Mouse (Mus musculus) kidney, embryonic 15.5 days (tissue): ENCODE results near the gene Arhgap24. TPM values are rescaled to one million over a fixed set of nuclear protein-coding genes. Genes with fewer than 3 reads are reported as not detected.

ENCODE experiments used
- ATAC-seq: fragments of 200-750 bp; cut with Nextera tagmentation; replicated peaks from 2 replicates; pipeline ENCODE4 v1.8.0; 2017; ENCODE audit warnings: moderate TSS enrichment; ENCODE audit not compliant: low FRiP score
- H3K27ac ChIP-seq: fragments of 300-500 bp; sonication (generic); 2 replicates; pipeline ENCODE4 v1.5.1; 2015; ENCODE audit warnings: mild to moderate bottlenecking, inconsistent platforms
- H3K27me3 ChIP-seq: fragments of 300-500 bp; sonication (generic); 2 replicates; pipeline ENCODE4 v1.6.1; 2015; ENCODE audit warnings: inconsistent platforms
- H3K36me3 ChIP-seq: fragments of 300-500 bp; sonication (generic); 2 replicates; pipeline ENCODE4 v1.6.1; 2015; ENCODE audit warnings: inconsistent platforms
- H3K4me1 ChIP-seq: fragments of 300-500 bp; sonication (generic); 2 replicates; pipeline ENCODE4 v1.6.1; 2015; ENCODE audit warnings: inconsistent platforms
- H3K4me2 ChIP-seq: fragments of 300-500 bp; sonication (generic); 2 replicates; pipeline ENCODE4 v1.6.1; 2015; ENCODE audit warnings: moderate library complexity, mild to moderate bottlenecking, inconsistent platforms
- H3K4me3 ChIP-seq: fragments of 300-500 bp; sonication (generic); replicated peaks from 2 replicates; pipeline ENCODE4 v1.5.1; 2015; ENCODE audit warnings: mild to moderate bottlenecking, inconsistent platforms
- H3K9ac ChIP-seq: fragments of 300-500 bp; sonication (generic); 2 replicates; pipeline ENCODE4 v1.6.1; 2015; ENCODE audit warnings: mild to moderate bottlenecking, inconsistent platforms
- H3K9me3 ChIP-seq: fragments of 300-500 bp; sonication (generic); replicated peaks from 2 replicates; pipeline ENCODE4 v1.6.1; 2016; ENCODE audit warnings: inconsistent platforms
- WGBS: fragments of 180-500 bp; shearing (Covaris S2); methylation state at CpG from one replicate; pipeline ENCODE4 v1.1.7; 2015; ENCODE audit warnings: mixed read lengths; 5-methylcytosine and 5-hydroxymethylcytosine counted together
- polyA plus RNA-seq: library from polyadenylated mRNA; unstranded; fragments of >200 nt; fragmentation: Nextera tagmentation; extraction: Ambion mirVana; gene quantifications from 2 replicates; pipeline ENCODE4 v1.2.1, GENCODE M21; 2015

The Arhgap24 gene
- polyA plus RNA-seq, 1 experiment from 2014 or later, result 71.3 TPM

DNA sequence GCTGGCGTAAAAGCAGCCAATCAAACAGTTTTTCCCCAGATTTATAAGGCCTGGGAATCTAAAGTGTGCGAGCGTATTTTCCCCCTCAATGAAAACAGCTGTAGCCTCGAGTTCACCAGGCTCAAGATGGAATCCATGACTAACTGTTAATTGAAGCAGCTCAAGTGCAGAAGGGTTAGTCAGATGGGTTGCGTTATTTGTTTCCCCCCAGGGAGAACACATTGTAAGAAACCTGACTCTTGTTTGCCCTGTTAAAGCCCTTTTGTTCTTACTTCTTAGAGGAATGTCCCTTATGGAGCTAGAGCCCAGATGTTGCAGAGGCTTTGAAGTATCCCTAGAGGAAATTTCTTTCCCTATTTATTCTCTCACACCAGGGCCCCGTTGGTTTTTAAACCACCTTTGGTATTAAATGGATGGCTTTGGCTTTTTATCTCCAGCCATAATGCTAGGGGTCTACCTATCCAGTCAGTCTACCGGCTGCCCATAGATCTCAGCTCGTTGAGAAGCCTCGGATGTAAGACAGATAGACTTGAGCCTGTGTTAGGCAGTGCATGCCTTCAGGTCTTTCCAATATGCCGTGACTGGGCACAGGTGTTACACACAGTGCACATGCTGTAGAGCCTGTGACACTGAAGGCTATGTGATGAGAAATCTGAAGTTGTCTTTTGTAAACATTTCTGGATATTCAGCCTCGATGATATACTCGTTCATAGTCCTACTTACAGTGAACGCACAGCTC, 184.0 kb downstream of the Arhgap24 start:
- no peak overlapping the region for H3K4me2 ChIP-seq
- no peak overlapping the region for H3K4me3 ChIP-seq
- no peaks in the 10 kb centered on the region for H3K27me3 ChIP-seq
- 0 out of 2 replicates have a peak, but pooled peaks have one; percentile 40 for ATAC-seq
- no peaks in the 10 kb centered on the region for H3K36me3 ChIP-seq
- no peak overlapping the region for H3K27ac ChIP-seq
- no peak overlapping the region for H3K9ac ChIP-seq
- H3K4me1 ChIP-seq, result peaks cover 7% of the 10 kb centered on the region; the same call in 1 of the 2 replicates
- WGBS, result 29% methylated on average over 13 of the region's 13 CpGs
- H3K9me3 ChIP-seq, result no peaks in the 10 kb centered on the region

DNA sequence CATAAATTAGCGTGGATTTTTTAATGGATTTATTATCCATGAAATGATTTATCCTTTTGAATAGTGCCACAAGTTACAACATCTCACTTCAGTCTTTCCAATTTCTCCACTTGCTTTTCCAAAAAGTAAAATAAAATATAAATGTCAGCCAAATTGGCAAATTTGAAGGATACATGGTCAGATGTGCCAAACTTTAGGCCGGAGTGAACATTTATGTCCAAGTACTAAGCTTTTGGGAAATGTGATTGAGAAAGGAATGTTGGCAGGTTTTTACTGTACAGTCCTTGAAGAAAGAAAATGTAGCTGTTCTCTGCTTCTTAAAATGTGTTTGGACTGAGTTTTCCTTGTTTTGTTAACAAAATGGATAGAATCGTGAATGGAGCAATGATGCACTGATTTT, 185.7 kb downstream of the Arhgap24 start:
- H3K4me2 ChIP-seq, result no peak overlapping the region
- ATAC-seq, result no peak
- H3K27ac ChIP-seq, result no peak overlapping the region
- no peaks in the 10 kb centered on the region for H3K36me3 ChIP-seq
- no peak overlapping the region for H3K9ac ChIP-seq
- WGBS, result 83% methylated on average over 3 of the region's 3 CpGs
- peaks cover 7% of the 10 kb centered on the region; the same call in 1 of the 2 replicates for H3K4me1 ChIP-seq
- no peaks in the 10 kb centered on the region for H3K9me3 ChIP-seq
- no peak overlapping the region for H3K4me3 ChIP-seq
- no peaks in the 10 kb centered on the region for H3K27me3 ChIP-seq

DNA sequence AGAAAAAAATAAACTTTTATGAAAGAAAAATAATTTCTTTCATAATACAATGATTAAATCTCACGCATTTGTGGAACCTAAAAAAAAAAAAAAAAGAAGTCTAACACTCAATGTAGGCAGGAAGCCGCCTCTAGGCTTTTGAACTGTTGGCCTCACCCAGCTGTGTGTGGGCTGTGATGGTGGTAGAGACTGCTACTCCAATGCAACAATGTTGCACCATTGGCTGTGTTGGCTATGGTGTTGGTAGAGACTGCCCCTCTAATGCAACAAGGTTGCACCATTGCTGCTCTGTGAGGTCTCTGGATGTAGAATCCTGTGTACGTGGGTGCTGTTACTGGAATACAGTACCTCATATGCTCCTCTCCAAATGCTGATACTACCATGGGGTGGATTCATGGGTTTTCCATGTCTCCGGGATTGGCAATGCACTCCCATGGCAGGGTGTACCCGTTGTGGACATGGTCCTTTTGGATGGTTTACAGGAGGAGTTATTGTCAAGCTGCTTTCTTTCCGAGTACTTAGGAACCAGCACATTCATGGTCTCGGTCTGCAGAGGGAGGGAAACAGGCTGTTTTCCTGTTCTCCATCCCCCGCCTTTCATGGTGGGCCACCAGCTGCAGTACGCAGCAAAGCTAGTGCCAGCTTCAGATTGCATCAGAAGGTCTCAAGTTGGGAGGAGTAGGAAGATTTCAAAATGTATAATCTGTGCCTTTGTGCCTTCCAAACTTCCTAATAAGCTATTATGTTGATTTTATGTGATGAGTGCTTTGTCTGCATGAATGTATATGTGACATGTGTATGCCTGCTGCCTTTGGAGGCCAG, 186.8 kb downstream of the Arhgap24 start:
- H3K27ac ChIP-seq, result no peak overlapping the region
- peaks cover 7% of the 10 kb centered on the region; the same call in 1 of the 2 replicates for H3K4me1 ChIP-seq
- H3K9ac ChIP-seq, result no peak overlapping the region
- H3K36me3 ChIP-seq, result no peaks in the 10 kb centered on the region
- WGBS, result 84% methylated on average over 9 of the region's 9 CpGs
- no peak overlapping the region for H3K4me2 ChIP-seq
- no peaks in the 10 kb centered on the region for H3K27me3 ChIP-seq
- no peak for ATAC-seq
- H3K9me3 ChIP-seq, result no peaks in the 10 kb centered on the region
- H3K4me3 ChIP-seq, result no peak overlapping the region

DNA sequence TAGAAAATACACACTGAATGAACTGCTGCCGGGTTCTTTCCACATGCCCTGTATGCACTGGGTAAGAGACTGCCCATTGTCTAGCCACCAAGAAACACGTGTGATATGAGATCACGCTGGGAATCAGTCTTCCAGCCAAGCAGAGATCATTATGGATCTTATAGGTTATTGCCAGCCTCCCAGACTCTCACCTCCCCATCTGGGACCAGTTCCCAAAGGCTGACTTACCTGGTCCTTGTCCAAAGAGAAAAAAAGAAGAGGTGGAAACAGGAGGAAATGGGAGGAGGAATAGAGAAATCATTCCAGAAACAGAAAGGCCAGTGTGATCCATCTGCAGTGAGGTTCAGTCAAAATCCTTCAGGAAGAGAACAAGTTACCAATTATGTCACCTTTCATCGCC, 189.0 kb downstream of the Arhgap24 start:
- WGBS, result 72% methylated on average over 4 of the region's 4 CpGs
- H3K27ac ChIP-seq, result no peak overlapping the region
- no peaks in the 10 kb centered on the region for H3K36me3 ChIP-seq
- H3K4me2 ChIP-seq, result no peak overlapping the region
- H3K9ac ChIP-seq, result no peak overlapping the region
- no peak overlapping the region for H3K4me3 ChIP-seq
- no peaks in the 10 kb centered on the region for H3K27me3 ChIP-seq
- H3K4me1 ChIP-seq, result peaks cover 4% of the 10 kb centered on the region; the same call in 1 of the 2 replicates
- no peaks in the 10 kb centered on the region for H3K9me3 ChIP-seq
- no peak for ATAC-seq

DNA sequence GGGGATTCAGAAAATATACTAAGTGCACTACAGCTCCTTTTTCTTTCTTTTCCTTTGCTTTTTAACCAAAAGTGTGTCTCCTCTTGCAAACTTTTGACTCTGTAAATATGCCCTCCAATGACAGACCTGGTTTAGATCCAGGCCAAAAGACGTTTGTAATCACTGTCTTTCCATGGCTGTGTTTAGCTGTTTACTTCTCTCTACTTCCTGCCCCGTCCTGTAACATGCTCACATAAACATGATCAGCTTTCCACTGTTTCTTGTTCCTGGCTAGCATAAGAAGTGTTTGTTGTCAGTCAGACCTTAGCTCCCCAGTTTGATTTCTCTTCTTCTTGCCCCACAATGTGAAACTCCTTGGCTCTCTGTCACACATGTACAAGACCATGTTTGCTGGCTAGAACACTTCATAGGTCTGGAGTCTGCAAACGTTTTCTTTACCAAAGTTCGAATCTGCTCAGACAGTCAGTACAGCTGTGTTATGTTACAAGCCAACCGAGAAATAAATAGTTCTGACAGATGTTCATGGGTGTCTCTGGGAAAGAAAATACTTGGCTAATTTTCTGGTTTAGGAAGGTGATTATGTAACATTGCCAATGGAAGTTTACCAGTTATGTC, 189.6 kb downstream of the Arhgap24 start:
- Histone ChIP-seq H3K4me1 (no peaks in the 10 kb centered on the region), H3K27me3 (no peaks in the 10 kb centered on the region), H3K4me2 (no peak overlapping the region), H3K36me3 (no peaks in the 10 kb centered on the region), H3K27ac (peak overlapping the region; percentile 6; the same call in 1 of the 2 replicates), H3K4me3 (no peak overlapping the region), H3K9ac (no peak overlapping the region), H3K9me3 (no peaks in the 10 kb centered on the region)
- ATAC-seq, result no peak
- whole genome bisulfite sequencing, result 39% methylated on average over 5 of the region's 5 CpGs

DNA sequence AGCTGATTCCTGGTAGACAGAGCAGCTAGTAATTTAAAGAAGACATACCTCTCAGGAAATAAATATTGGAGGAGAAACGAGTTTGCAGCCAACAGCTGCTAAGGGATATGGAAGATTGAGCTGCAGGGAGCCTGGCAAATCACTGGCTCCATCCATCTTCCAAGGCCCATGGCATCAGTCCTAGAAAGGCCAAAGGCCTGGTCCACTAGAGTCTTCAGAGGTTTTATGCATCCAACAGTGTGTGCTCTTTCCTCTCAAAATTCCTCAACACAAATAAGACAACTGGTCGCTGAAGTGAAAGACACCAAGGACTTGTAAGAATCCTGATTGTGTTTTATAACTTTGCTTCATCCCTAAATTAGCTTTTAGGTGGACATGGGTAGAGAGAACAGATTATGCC, 194.1 kb downstream of the Arhgap24 start:
- WGBS, result 63% methylated on average over 2 of the region's 2 CpGs

DNA sequence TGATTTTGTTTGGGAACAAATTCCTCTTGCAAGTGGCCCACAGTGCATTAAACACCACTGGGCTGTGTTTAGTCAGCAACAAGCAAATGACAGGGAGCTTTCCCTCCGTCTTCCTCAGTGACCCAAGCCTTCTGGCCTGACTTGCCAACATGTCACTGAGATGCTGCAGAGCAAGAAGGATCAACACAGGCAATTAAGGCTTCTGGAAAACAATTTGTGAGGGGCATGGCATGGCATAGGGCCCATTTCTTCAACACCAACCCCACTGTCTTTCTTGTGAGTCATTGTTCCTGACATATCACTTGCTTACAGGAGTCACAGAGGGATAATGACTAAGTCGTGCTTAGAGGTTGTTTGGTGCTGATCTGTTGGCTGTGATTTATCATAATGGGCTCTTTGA, 196.0 kb downstream of the Arhgap24 start:
- WGBS, result 38% methylated on average over 2 of the region's 2 CpGs
- H3K4me2 ChIP-seq, result no peak overlapping the region
- H3K4me1 ChIP-seq, result no peaks in the 10 kb centered on the region
- H3K36me3 ChIP-seq, result no peaks in the 10 kb centered on the region
- H3K9me3 ChIP-seq, result no peaks in the 10 kb centered on the region
- ATAC-seq, result no peak
- no peak overlapping the region for H3K9ac ChIP-seq
- H3K27ac ChIP-seq, result no peak overlapping the region
- H3K27me3 ChIP-seq, result no peaks in the 10 kb centered on the region
- no peak overlapping the region for H3K4me3 ChIP-seq

More for the DNA sequence above, 194.1 kb downstream of the Arhgap24 start:
- no peak overlapping the region for H3K27ac ChIP-seq
- H3K4me1 ChIP-seq, result no peaks in the 10 kb centered on the region
- H3K27me3 ChIP-seq, result no peaks in the 10 kb centered on the region
- no peaks in the 10 kb centered on the region for H3K36me3 ChIP-seq
- no peak overlapping the region for H3K4me2 ChIP-seq
- no peak overlapping the region for H3K4me3 ChIP-seq
- ATAC-seq, result no peak
- H3K9ac ChIP-seq, result no peak overlapping the region
- H3K9me3 ChIP-seq, result no peaks in the 10 kb centered on the region

DNA sequence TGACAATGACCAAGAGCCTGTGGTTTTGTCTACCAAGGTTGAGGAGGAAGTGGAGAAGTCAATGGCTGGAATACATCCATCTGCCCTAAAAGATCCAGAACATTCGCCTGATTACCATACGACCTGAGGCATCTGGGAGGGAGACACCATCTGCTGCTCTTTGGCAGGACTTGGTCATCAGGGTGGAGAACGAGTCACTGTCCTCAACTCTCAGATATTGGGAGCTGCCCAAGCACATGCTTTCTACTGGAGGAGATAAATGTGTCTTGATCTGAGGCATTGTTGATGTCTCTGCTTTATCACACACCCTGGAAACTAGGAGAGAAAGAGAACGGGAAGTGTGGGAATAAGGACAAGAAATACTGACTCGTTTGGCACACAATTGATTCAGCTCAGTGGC, 206.5 kb downstream of the Arhgap24 start:
- no peaks in the 10 kb centered on the region for H3K36me3 ChIP-seq
- no peak overlapping the region for H3K4me3 ChIP-seq
- 81% methylated on average over 5 of the region's 5 CpGs for WGBS
- no peaks in the 10 kb centered on the region for H3K9me3 ChIP-seq
- no peak overlapping the region for H3K4me2 ChIP-seq
- no peak for ATAC-seq
- H3K4me1 ChIP-seq, result no peaks in the 10 kb centered on the region
- H3K27ac ChIP-seq, result no peak overlapping the region
- no peaks in the 10 kb centered on the region for H3K27me3 ChIP-seq
- no peak overlapping the region for H3K9ac ChIP-seq

DNA sequence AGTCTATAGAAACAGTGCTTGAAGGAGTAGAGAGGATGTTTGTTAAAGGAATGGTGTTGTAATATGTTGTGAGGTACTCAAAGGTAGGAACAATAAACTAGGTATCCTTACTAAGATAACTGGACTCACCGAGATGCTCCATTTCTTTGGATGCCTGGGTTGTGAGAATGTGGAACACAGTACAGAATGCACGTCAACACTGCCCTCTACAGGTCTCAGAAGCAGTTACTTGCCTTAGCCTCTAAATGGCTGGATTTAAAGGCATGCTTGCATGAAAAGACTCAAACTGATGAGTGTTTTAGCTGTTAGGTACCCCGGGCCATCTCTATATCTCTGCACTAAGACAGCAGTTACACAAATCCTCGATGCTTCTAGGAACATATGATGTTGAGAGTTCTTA, 211.3 kb downstream of the Arhgap24 start:
- Histone ChIP-seq H3K27me3 (no peaks in the 10 kb centered on the region), H3K9me3 (no peaks in the 10 kb centered on the region), H3K36me3 (no peaks in the 10 kb centered on the region), H3K4me2 (no peak overlapping the region), H3K27ac (no peak overlapping the region), H3K4me1 (0 out of 2 replicates have a peak, but pooled peaks cover 3% of the 10 kb centered on the region), H3K9ac (no peak overlapping the region), H3K4me3 (no peak overlapping the region)
- 9% methylated on average over 4 of the region's 4 CpGs for WGBS
- peak; percentile 66 for ATAC-seq

DNA sequence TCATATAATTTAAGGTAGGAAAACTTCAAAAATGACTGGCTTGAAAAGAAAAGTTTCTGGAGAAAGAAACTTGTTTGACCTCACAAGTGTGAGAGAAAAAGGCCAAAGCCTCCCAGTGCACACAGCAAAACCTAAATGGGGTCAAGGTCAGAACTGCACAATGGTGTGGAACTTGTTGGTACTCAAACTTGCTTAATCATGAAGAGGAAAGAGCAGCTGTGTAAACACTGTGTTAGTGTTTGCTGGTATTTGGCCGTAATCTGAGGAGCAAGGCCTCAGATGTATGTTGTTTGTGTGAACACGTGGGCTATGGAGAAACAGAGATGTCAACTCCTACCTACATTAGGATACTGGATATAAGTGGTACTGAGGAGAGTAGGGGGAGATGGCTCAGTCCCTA, 212.0 kb downstream of the Arhgap24 start:
- no peak overlapping the region for H3K4me2 ChIP-seq
- no peak overlapping the region for H3K4me3 ChIP-seq
- peaks cover 10% of the 10 kb centered on the region for H3K4me1 ChIP-seq
- no peak overlapping the region for H3K9ac ChIP-seq
- H3K36me3 ChIP-seq, result no peaks in the 10 kb centered on the region
- H3K27ac ChIP-seq, result no peak overlapping the region
- H3K9me3 ChIP-seq, result no peaks in the 10 kb centered on the region
- no peaks in the 10 kb centered on the region for H3K27me3 ChIP-seq
- 31% methylated on average over 2 of the region's 2 CpGs for WGBS
- ATAC-seq, result peak; percentile 74

DNA sequence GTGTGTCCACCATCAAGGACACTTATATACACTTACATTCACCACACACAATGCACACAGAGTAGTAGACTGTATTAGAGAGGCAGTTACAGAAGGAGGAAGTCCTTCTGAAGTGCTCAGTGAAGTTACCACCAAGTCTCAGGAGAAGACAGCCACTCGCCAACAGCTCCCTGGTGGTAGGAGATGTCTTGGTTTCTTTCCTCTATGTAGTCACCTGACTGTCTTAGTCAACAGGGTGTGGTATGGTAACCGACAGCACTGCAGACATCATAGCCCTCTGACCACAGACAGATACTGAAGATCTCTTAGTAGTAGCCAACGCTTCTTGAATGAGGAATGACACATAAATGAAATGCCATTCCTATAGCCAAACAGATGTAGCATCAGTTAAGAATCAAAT, 212.7 kb downstream of the Arhgap24 start:
- no peak for ATAC-seq
- Histone ChIP-seq H3K4me1 (peaks cover 14% of the 10 kb centered on the region), H3K9ac (no peak overlapping the region), H3K4me2 (no peak overlapping the region), H3K27ac (no peak overlapping the region), H3K9me3 (no peaks in the 10 kb centered on the region), H3K27me3 (no peaks in the 10 kb centered on the region), H3K36me3 (no peaks in the 10 kb centered on the region), H3K4me3 (no peak overlapping the region)
- WGBS, result 90% methylated on average over 3 of the region's 3 CpGs

DNA sequence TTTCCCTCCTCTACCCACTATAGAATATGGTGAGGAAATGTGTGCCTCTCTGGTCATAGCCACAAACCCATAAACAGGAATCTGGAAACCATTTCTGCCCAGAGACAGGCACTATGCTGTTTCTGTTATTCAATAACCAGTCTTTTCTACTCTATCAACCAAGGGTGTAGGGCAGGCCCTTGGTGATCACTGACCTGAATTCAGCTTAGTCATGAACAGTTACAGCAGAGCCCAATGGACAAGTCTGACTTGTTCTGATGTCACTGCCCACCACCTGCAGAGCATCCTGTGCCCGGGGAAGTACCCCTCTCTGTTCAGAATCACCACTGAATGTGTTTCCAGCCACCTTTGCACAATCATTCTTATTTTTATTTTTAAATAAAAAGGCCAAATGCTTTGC, 216.6 kb downstream of the Arhgap24 start:
- Histone ChIP-seq H3K27ac (peak overlapping the region; percentile 66), H3K4me2 (no peak overlapping the region), H3K36me3 (no peaks in the 10 kb centered on the region), H3K9ac (no peak overlapping the region), H3K9me3 (no peaks in the 10 kb centered on the region), H3K27me3 (no peaks in the 10 kb centered on the region), H3K4me1 (peaks cover 14% of the 10 kb centered on the region), H3K4me3 (no peak overlapping the region)
- WGBS, result 59% methylated on average over 1 of the region's 1 CpGs
- ATAC-seq, result peak; percentile 93
